Mouse (Mus musculus): ENCODE measurements around the gene Pla2g2f. TPM values are rescaled to one million over a fixed set of nuclear protein-coding genes. Genes with fewer than 3 reads are reported as not detected.

The Pla2g2f gene
- total RNA-seq (2014; fragmentation: Nextera tagmentation) (not detected in 2 replicates), total RNA-seq (2017) (0.11 TPM in 1 of 2 replicates, not detected in the other), polyA plus RNA-seq (2012) (not detected in 2 replicates)

DNA sequence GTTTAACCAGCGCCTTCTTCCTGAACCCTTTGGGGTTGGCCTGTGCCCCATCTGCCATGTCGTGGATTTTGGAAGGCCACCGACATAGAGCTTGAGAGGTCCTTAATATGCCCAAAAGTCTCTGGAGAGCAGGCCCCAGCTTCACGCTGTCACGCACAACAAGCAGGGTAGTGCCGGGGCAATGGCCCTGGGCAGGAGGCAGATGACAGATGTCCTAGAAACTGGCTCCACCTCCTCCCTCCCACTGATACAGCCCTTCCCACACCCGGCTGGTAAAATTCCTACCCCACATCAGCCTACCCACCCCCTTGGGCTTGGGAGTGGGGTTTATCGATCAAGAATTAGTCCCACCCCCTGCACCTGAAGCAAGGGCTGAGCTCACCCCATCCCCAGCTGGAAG, at the start of gene Pla2g2f:
Gene Pla2g2f, minus strand, starts transcription at position 211 of the 400 bp plus-strand sequence.
- DNase-seq (ENCODE audit: low spot score) (no peak), ATAC-seq (ENCODE audit: extremely low read depth, insufficient number of reproducible peaks, low FRiP score, poor library complexity, severe bottlenecking) (no peak)
- H3K27me3 ChIP-seq (ENCODE audit: insufficient read depth, low read length) = no peaks in the 10 kb centered on the region
- no peaks in the 10 kb centered on the region for H3K36me3 ChIP-seq (replicated peaks)
- peaks cover 80% of the 10 kb centered on the region for H3K9me3 ChIP-seq (replicated peaks)
- TF ChIP-seq TAL1 (conservative IDR thresholded peaks at IDR 0.05; ENCODE audit: low read depth, low read length) (no peak), CTCF (IDR thresholded peaks at IDR 0.05; ENCODE audit: low read depth, low read length) (no peak), GATA1 (IDR thresholded peaks at IDR 0.05; ENCODE audit: borderline replicate concordance, low read length) (no peak), POLR2AphosphoS5 (IDR thresholded peaks at IDR 0.05; ENCODE audit: insufficient replicate concordance, low read depth, low read length) (no peak), GATA2 (IDR thresholded peaks at IDR 0.05; ENCODE audit: borderline replicate concordance, low read depth, low read length) (no peak)
- no peak within 1 kb of the TSS for H3K4me3 ChIP-seq (ENCODE audit: low read depth, low read length)
- H3K4me1 ChIP-seq (ENCODE audit: insufficient read depth, low read depth, low read length) = no peaks in the 10 kb centered on the region

- no peak for DNase-seq (ENCODE audit: low spot score)
- H3K9me3 ChIP-seq (replicated peaks) = peaks cover 48% of the 10 kb centered on the region
- H3K36me3 ChIP-seq (replicated peaks) = peaks cover 48% of the 10 kb centered on the region
- TF ChIP-seq GATA1 (IDR thresholded peaks at IDR 0.05; ENCODE audit: borderline replicate concordance, low read length) = no peak
- no peak for TF ChIP-seq POLR2AphosphoS5 (IDR thresholded peaks at IDR 0.05; ENCODE audit: insufficient replicate concordance, low read depth, low read length)
- TF ChIP-seq TAL1 (conservative IDR thresholded peaks at IDR 0.05; ENCODE audit: low read depth, low read length) = no peak
- no peak for TF ChIP-seq CTCF (IDR thresholded peaks at IDR 0.05; ENCODE audit: low read depth, low read length)
- no peak for TF ChIP-seq GATA2 (IDR thresholded peaks at IDR 0.05; ENCODE audit: borderline replicate concordance, low read depth, low read length)
- no peaks in the 10 kb centered on the region; the same call in 1 of the 2 replicates for H3K27me3 ChIP-seq (ENCODE audit: insufficient read depth, low read length)
- ATAC-seq (ENCODE audit: extremely low read depth, insufficient number of reproducible peaks, low FRiP score, poor library complexity, severe bottlenecking) = no peak
- no peak overlapping the region for H3K4me3 ChIP-seq (ENCODE audit: low read depth, low read length)
- no peaks in the 10 kb centered on the region for H3K4me1 ChIP-seq (ENCODE audit: insufficient read depth, low read depth, low read length)
Observed at GRCm38 (mm10) chr4:138806920-138807541, 49.6 kb upstream of the Pla2g2f start.

DNA sequence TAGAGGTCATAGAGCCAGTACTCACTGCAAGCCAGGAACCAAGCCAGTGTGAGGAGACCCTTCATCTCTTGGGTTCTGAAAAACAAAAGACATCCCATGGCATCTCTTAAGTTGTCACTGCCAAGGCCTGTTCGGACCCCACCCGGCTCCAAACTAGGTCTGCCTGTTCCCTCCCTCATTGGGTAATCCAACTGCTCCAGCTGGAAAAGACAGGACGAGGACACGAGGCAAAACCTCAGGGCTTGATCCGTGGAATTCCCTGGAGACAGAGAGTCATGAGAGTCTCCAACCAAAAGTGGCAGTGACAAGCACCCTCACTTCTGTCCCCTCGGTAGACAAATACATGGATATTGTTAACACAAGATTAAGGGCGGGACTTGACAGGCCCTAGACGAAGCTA, 48.7 kb upstream of the Pla2g2f start:
- no peak for DNase-seq (ENCODE audit: low spot score)
- Histone ChIP-seq H3K9me3 (replicated peaks) (peaks cover 41% of the 10 kb centered on the region), H3K27me3 (ENCODE audit: insufficient read depth, low read length) (no peaks in the 10 kb centered on the region; the same call in 1 of the 2 replicates), H3K4me1 (ENCODE audit: insufficient read depth, low read depth, low read length) (no peaks in the 10 kb centered on the region), H3K4me3 (ENCODE audit: low read depth, low read length) (no peak overlapping the region), H3K36me3 (replicated peaks) (peaks cover 45% of the 10 kb centered on the region)
- TF ChIP-seq POLR2AphosphoS5 (IDR thresholded peaks at IDR 0.05; ENCODE audit: insufficient replicate concordance, low read depth, low read length) (no peak), GATA1 (IDR thresholded peaks at IDR 0.05; ENCODE audit: borderline replicate concordance, low read length) (no peak), CTCF (IDR thresholded peaks at IDR 0.05; ENCODE audit: low read depth, low read length) (no peak), GATA2 (IDR thresholded peaks at IDR 0.05; ENCODE audit: borderline replicate concordance, low read depth, low read length) (no peak), TAL1 (conservative IDR thresholded peaks at IDR 0.05; ENCODE audit: low read depth, low read length) (no peak)
- no peak for ATAC-seq (ENCODE audit: extremely low read depth, insufficient number of reproducible peaks, low FRiP score, poor library complexity, severe bottlenecking)

DNA sequence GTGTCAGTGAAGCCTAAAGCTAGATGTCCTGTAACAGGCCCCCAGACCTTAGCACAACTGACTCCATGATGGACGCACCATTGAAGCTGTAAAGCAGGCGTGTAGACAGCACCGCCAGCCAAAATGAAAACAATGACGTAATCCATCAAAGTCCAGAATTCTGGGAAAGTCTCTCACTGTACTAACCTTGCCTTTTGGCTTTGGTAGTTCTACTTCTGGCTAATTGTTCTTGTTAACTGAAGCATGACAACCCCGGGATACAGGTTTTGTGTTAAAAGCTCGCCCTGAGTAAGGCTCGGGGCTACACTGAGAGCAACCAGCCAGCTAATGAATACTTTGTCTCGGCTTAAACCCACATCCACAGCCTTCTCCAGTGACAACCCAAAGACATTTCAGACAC, 47.8 kb upstream of the Pla2g2f start:
- Histone ChIP-seq H3K36me3 (replicated peaks) (peaks cover 50% of the 10 kb centered on the region), H3K27me3 (ENCODE audit: insufficient read depth, low read length) (no peaks in the 10 kb centered on the region; the same call in 1 of the 2 replicates), H3K4me3 (ENCODE audit: low read depth, low read length) (no peak overlapping the region), H3K4me1 (ENCODE audit: insufficient read depth, low read depth, low read length) (no peaks in the 10 kb centered on the region), H3K9me3 (replicated peaks) (peaks cover 40% of the 10 kb centered on the region)
- DNase-seq (ENCODE audit: low spot score) (no peak), ATAC-seq (ENCODE audit: extremely low read depth, insufficient number of reproducible peaks, low FRiP score, poor library complexity, severe bottlenecking) (no peak)
- TF ChIP-seq POLR2AphosphoS5 (IDR thresholded peaks at IDR 0.05; ENCODE audit: insufficient replicate concordance, low read depth, low read length) = no peak
- no peak for TF ChIP-seq TAL1 (conservative IDR thresholded peaks at IDR 0.05; ENCODE audit: low read depth, low read length)
- no peak for TF ChIP-seq CTCF (IDR thresholded peaks at IDR 0.05; ENCODE audit: low read depth, low read length)
- no peak for TF ChIP-seq GATA2 (IDR thresholded peaks at IDR 0.05; ENCODE audit: borderline replicate concordance, low read depth, low read length)
- TF ChIP-seq GATA1 (IDR thresholded peaks at IDR 0.05; ENCODE audit: borderline replicate concordance, low read length) = no peak

- ATAC-seq (ENCODE audit: extremely low read depth, insufficient number of reproducible peaks, low FRiP score, poor library complexity, severe bottlenecking) (no peak), DNase-seq (ENCODE audit: low spot score) (no peak)
- no peak for TF ChIP-seq TAL1 (conservative IDR thresholded peaks at IDR 0.05; ENCODE audit: low read depth, low read length)
- no peak overlapping the region for H3K4me3 ChIP-seq (ENCODE audit: low read depth, low read length)
- no peaks in the 10 kb centered on the region for H3K4me1 ChIP-seq (ENCODE audit: insufficient read depth, low read depth, low read length)
- peaks cover 35% of the 10 kb centered on the region for H3K9me3 ChIP-seq (replicated peaks)
- peaks cover 39% of the 10 kb centered on the region for H3K36me3 ChIP-seq (replicated peaks)
- H3K27me3 ChIP-seq (ENCODE audit: insufficient read depth, low read length) = no peaks in the 10 kb centered on the region; the same call in 1 of the 2 replicates
Observed at GRCm38 (mm10) chr4:138802917-138803316, 45.5 kb upstream of the Pla2g2f start.

DNA sequence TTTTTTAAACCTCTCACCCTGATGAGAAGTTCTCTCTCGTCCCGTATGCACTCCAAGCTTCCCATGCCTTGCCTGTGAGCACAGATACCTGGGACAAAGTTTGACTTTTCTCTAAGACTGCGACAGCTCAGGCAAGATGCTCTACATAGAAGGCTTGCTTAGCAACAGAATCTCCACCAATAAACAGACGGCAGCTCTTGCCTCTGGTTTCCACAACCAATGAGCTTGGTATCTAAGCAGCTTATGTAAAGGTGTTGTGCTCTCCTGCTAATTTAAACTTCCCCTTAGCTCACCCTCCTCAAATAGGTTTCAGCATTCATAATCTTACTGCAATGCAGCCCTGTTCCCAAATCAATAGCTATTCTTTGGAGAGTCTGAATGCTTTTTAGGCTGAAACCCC, 44.2 kb upstream of the Pla2g2f start:
- no peak for DNase-seq (ENCODE audit: low spot score)
- Histone ChIP-seq H3K36me3 (replicated peaks) (peaks cover 33% of the 10 kb centered on the region), H3K9me3 (replicated peaks) (peaks cover 34% of the 10 kb centered on the region), H3K4me3 (ENCODE audit: low read depth, low read length) (no peak overlapping the region), H3K4me1 (ENCODE audit: insufficient read depth, low read depth, low read length) (peaks cover 3% of the 10 kb centered on the region; the same call in 1 of the 2 replicates), H3K27me3 (ENCODE audit: insufficient read depth, low read length) (no peaks in the 10 kb centered on the region)
- TF ChIP-seq GATA2 (IDR thresholded peaks at IDR 0.05; ENCODE audit: borderline replicate concordance, low read depth, low read length) (no peak), TAL1 (conservative IDR thresholded peaks at IDR 0.05; ENCODE audit: low read depth, low read length) (no peak), POLR2AphosphoS5 (IDR thresholded peaks at IDR 0.05; ENCODE audit: insufficient replicate concordance, low read depth, low read length) (no peak), CTCF (IDR thresholded peaks at IDR 0.05; ENCODE audit: low read depth, low read length) (no peak), GATA1 (IDR thresholded peaks at IDR 0.05; ENCODE audit: borderline replicate concordance, low read length) (no peak)
- ATAC-seq (ENCODE audit: extremely low read depth, insufficient number of reproducible peaks, low FRiP score, poor library complexity, severe bottlenecking) = no peak

Data from G1E (cell line).